Mouse (Mus musculus): Measurements from ENCODE around the gene Cplx3.
A peak's percentile ranks its signal among the peaks of the same experiment; 100 is the strongest.

GRCm38 (mm10) chr9:57640384-57640783, 34.3 kb upstream of the Cplx3 start:
- TF ChIP-seq EP300 (IDR thresholded peaks at IDR 0.05; ENCODE audit: low read depth): peak; percentile 10; the same call in 1 of the 2 replicates
- TF ChIP-seq CTCF (IDR thresholded peaks at IDR 0.05; ENCODE audit: low read depth): no peak
